Mouse (Mus musculus): Measurements from ENCODE around the gene Abcb1a. TPM values are rescaled to one million over a fixed set of nuclear protein-coding genes. Genes with fewer than 3 reads are reported as not detected.

Abcb1a gene
- polyA plus RNA-seq (2015; fragmentation: Nextera tagmentation; extraction: Ambion mirVana), result 0.53 and 0.73 TPM in 2 replicates

GRCm38 (mm10) chr5:8659911-8660737 is at the start of gene Abcb1a:
Abcb1a (plus strand) TSS chr5:8660077.
- Histone ChIP-seq H3K36me3 (no peaks in the 10 kb centered on the region), H3K4me1 (replicated peaks) (peaks cover 7% of the 10 kb centered on the region), H3K27ac (no peak within 1 kb of the TSS), H3K27me3 (no peaks in the 10 kb centered on the region), H3K4me3 (peak within 1 kb of the TSS; percentile 54), H3K4me2 (peak within 1 kb of the TSS; percentile 91), H3K9ac (peak within 1 kb of the TSS; percentile 16; the same call in 1 of the 2 replicates), H3K9me3 (replicated peaks) (no peaks in the 10 kb centered on the region)
- ATAC-seq (replicated peaks; ENCODE audit: insufficient number of reproducible peaks, insufficient read depth, low FRiP score, low read depth), result peak; percentile 22; the same call in 1 of the 2 replicates
- WGBS, result 4% methylated on average over 37 of the region's 37 CpGs

- H3K9ac ChIP-seq, result peak overlapping the region; percentile 63
- H3K9me3 ChIP-seq (replicated peaks), result no peaks in the 10 kb centered on the region
- no peak overlapping the region for H3K27ac ChIP-seq
- peaks cover 3% of the 10 kb centered on the region; the same call in 1 of the 2 replicates for H3K4me1 ChIP-seq (replicated peaks)
- peak; percentile 39 for ATAC-seq (replicated peaks; ENCODE audit: insufficient number of reproducible peaks, insufficient read depth, low FRiP score, low read depth)
- H3K27me3 ChIP-seq, result no peaks in the 10 kb centered on the region
- H3K4me2 ChIP-seq, result peak overlapping the region; percentile 99
- WGBS, result under 1% methylated on average over 46 of the region's 49 CpGs
- H3K36me3 ChIP-seq, result no peaks in the 10 kb centered on the region
- peak overlapping the region; percentile 80 for H3K4me3 ChIP-seq
Observed at GRCm38 (mm10) chr5:8622071-8622595, 37.7 kb upstream of the Abcb1a start.

GRCm38 (mm10) chr5:8622596-8623231 is 37.2 kb upstream of the Abcb1a start, which contains the start of gene Rundc3b:
Rundc3b (minus strand) TSS chr5:8622952.
- Histone ChIP-seq H3K4me2 (peak within 1 kb of the TSS; percentile 99), H3K27me3 (no peaks in the 10 kb centered on the region), H3K9ac (peak within 1 kb of the TSS; percentile 63), H3K4me1 (replicated peaks) (peaks cover 3% of the 10 kb centered on the region; the same call in 1 of the 2 replicates), H3K9me3 (replicated peaks) (no peaks in the 10 kb centered on the region), H3K36me3 (no peaks in the 10 kb centered on the region), H3K4me3 (peak within 1 kb of the TSS; percentile 80), H3K27ac (no peak within 1 kb of the TSS)
- WGBS, result under 1% methylated on average over 52 of the region's 74 CpGs
- ATAC-seq (replicated peaks; ENCODE audit: insufficient number of reproducible peaks, insufficient read depth, low FRiP score, low read depth), result peak; percentile 98

GRCm38 (mm10) chr5:8632901-8633300 is 27.0 kb upstream of the Abcb1a start:
- no peaks in the 10 kb centered on the region for H3K4me1 ChIP-seq (replicated peaks)
- H3K4me3 ChIP-seq, result no peak overlapping the region
- no peaks in the 10 kb centered on the region for H3K9me3 ChIP-seq (replicated peaks)
- H3K9ac ChIP-seq, result no peak overlapping the region
- no peak overlapping the region for H3K27ac ChIP-seq
- no peak for ATAC-seq (replicated peaks; ENCODE audit: insufficient number of reproducible peaks, insufficient read depth, low FRiP score, low read depth)
- 60% methylated on average over 3 of the region's 3 CpGs for WGBS
- no peaks in the 10 kb centered on the region for H3K27me3 ChIP-seq
- no peaks in the 10 kb centered on the region for H3K36me3 ChIP-seq
- no peak overlapping the region for H3K4me2 ChIP-seq

- Histone ChIP-seq H3K36me3 (no peaks in the 10 kb centered on the region), H3K9me3 (replicated peaks) (no peaks in the 10 kb centered on the region), H3K27ac (no peak overlapping the region), H3K4me2 (no peak overlapping the region), H3K9ac (no peak overlapping the region), H3K4me1 (replicated peaks) (no peaks in the 10 kb centered on the region), H3K27me3 (no peaks in the 10 kb centered on the region), H3K4me3 (no peak overlapping the region)
- no peak for ATAC-seq (replicated peaks; ENCODE audit: insufficient number of reproducible peaks, insufficient read depth, low FRiP score, low read depth)
Observed at GRCm38 (mm10) chr5:8634489-8634975, 25.3 kb upstream of the Abcb1a start.

GRCm38 (mm10) chr5:8648300-8648699 is 11.6 kb upstream of the Abcb1a start:
- H3K4me1 ChIP-seq (replicated peaks), result no peaks in the 10 kb centered on the region
- H3K27ac ChIP-seq, result no peak overlapping the region
- H3K9me3 ChIP-seq (replicated peaks), result no peaks in the 10 kb centered on the region
- H3K9ac ChIP-seq, result no peak overlapping the region
- no peak for ATAC-seq (replicated peaks; ENCODE audit: insufficient number of reproducible peaks, insufficient read depth, low FRiP score, low read depth)
- no peaks in the 10 kb centered on the region for H3K36me3 ChIP-seq
- no peak overlapping the region for H3K4me2 ChIP-seq
- H3K27me3 ChIP-seq, result no peaks in the 10 kb centered on the region
- H3K4me3 ChIP-seq, result no peak overlapping the region
- 80% methylated on average over 4 of the region's 4 CpGs for WGBS

GRCm38 (mm10) chr5:8648774-8649173 is 11.1 kb upstream of the Abcb1a start:
- Histone ChIP-seq H3K4me2 (no peak overlapping the region), H3K4me1 (replicated peaks) (no peaks in the 10 kb centered on the region), H3K9ac (no peak overlapping the region), H3K36me3 (no peaks in the 10 kb centered on the region), H3K27me3 (no peaks in the 10 kb centered on the region), H3K4me3 (no peak overlapping the region), H3K27ac (no peak overlapping the region), H3K9me3 (replicated peaks) (no peaks in the 10 kb centered on the region)
- no peak for ATAC-seq (replicated peaks; ENCODE audit: insufficient number of reproducible peaks, insufficient read depth, low FRiP score, low read depth)

GRCm38 (mm10) chr5:8652085-8652484 is 7.8 kb upstream of the Abcb1a start:
- H3K4me3 ChIP-seq, result no peak overlapping the region
- no peak for ATAC-seq (replicated peaks; ENCODE audit: insufficient number of reproducible peaks, insufficient read depth, low FRiP score, low read depth)
- H3K9me3 ChIP-seq (replicated peaks), result no peaks in the 10 kb centered on the region
- WGBS, result 72% methylated on average over 2 of the region's 2 CpGs
- no peak overlapping the region for H3K9ac ChIP-seq
- no peaks in the 10 kb centered on the region for H3K27me3 ChIP-seq
- H3K27ac ChIP-seq, result no peak overlapping the region
- H3K36me3 ChIP-seq, result no peaks in the 10 kb centered on the region
- no peak overlapping the region for H3K4me2 ChIP-seq
- no peaks in the 10 kb centered on the region for H3K4me1 ChIP-seq (replicated peaks)

GRCm38 (mm10) chr5:8660738-8661151 is 868 bp downstream of the Abcb1a start:
- ATAC-seq (replicated peaks; ENCODE audit: insufficient number of reproducible peaks, insufficient read depth, low FRiP score, low read depth), result no peak
- H3K27ac ChIP-seq, result no peak overlapping the region
- 0 out of 2 replicates have a peak overlapping the region, but pooled peaks have one; percentile 16 for H3K9ac ChIP-seq
- WGBS, result 74% methylated on average over 10 of the region's 10 CpGs
- H3K9me3 ChIP-seq (replicated peaks), result no peaks in the 10 kb centered on the region
- H3K4me2 ChIP-seq, result peak overlapping the region; percentile 91
- no peaks in the 10 kb centered on the region for H3K36me3 ChIP-seq
- peak overlapping the region; percentile 54 for H3K4me3 ChIP-seq
- H3K4me1 ChIP-seq (replicated peaks), result peaks cover 7% of the 10 kb centered on the region
- no peaks in the 10 kb centered on the region for H3K27me3 ChIP-seq

- Histone ChIP-seq H3K4me2 (no peak overlapping the region), H3K9ac (no peak overlapping the region), H3K4me1 (replicated peaks) (peaks cover 7% of the 10 kb centered on the region), H3K4me3 (no peak overlapping the region), H3K27ac (no peak overlapping the region), H3K36me3 (no peaks in the 10 kb centered on the region), H3K27me3 (no peaks in the 10 kb centered on the region), H3K9me3 (replicated peaks) (no peaks in the 10 kb centered on the region)
- no peak for ATAC-seq (replicated peaks; ENCODE audit: insufficient number of reproducible peaks, insufficient read depth, low FRiP score, low read depth)
- WGBS, result 61% methylated on average over 3 of the region's 3 CpGs
Observed at GRCm38 (mm10) chr5:8664678-8665077, 4.8 kb downstream of the Abcb1a start.

GRCm38 (mm10) chr5:8667758-8668474 is 8.0 kb downstream of the Abcb1a start:
- no peaks in the 10 kb centered on the region for H3K9me3 ChIP-seq (replicated peaks)
- H3K4me1 ChIP-seq (replicated peaks), result no peaks in the 10 kb centered on the region
- H3K9ac ChIP-seq, result no peak overlapping the region
- no peak overlapping the region for H3K27ac ChIP-seq
- no peaks in the 10 kb centered on the region for H3K36me3 ChIP-seq
- 73% methylated on average over 9 of the region's 9 CpGs for WGBS
- no peak overlapping the region for H3K4me3 ChIP-seq
- H3K27me3 ChIP-seq, result no peaks in the 10 kb centered on the region
- no peak for ATAC-seq (replicated peaks; ENCODE audit: insufficient number of reproducible peaks, insufficient read depth, low FRiP score, low read depth)
- no peak overlapping the region for H3K4me2 ChIP-seq
